Mouse (Mus musculus) CH12.LX (cell line): ENCODE measurements around the gene Mllt10. TPM values are rescaled to one million over a fixed set of nuclear protein-coding genes. Genes with fewer than 3 reads are reported as not detected.

Experiments used
- DNase-seq: peaks from one replicate; pipeline ENCODE4 v3.0.0-alpha.2; 2013; ENCODE audit errors: extremely low read depth
- H3K27ac ChIP-seq: 2 replicates; pipeline ENCODE4 v1.5.1; 2012; ENCODE audit warnings: low read depth, mild to moderate bottlenecking, control low read depth, moderate library complexity; ENCODE audit not compliant: insufficient read depth
- H3K27me3 ChIP-seq: replicated peaks from 2 replicates; pipeline ENCODE3; 2012; ENCODE audit warnings: inconsistent platforms
- H3K36me3 ChIP-seq, 2 experiments: replicated peaks in 1 of 2; 2 replicates each; pipeline versions ENCODE3 to v1.6.1; 2012; ENCODE audit warnings: inconsistent platforms in 1 of 2, low read length in 1 of 2, mild to moderate bottlenecking in 1 of 2, mixed read lengths in 1 of 2, moderate library complexity in 1 of 2; ENCODE audit not compliant: control insufficient read depth in 1 of 2, insufficient read depth in 1 of 2
- H3K4me1 ChIP-seq, 2 experiments: 2 replicates each; pipeline ENCODE4 v1.6.1; 2012; ENCODE audit warnings: inconsistent platforms in 1 of 2, moderate library complexity in 1 of 2; ENCODE audit not compliant: insufficient read depth in 2 of 2, control insufficient read depth in 1 of 2
- H3K4me2 ChIP-seq: 2 replicates; pipeline ENCODE4 v1.6.1; 2012; ENCODE audit warnings: low read depth, mild to moderate bottlenecking, control low read depth; ENCODE audit not compliant: poor library complexity, insufficient read depth, severe bottlenecking
- H3K4me3 ChIP-seq, 3 experiments: fragments of 150-350 bp in 1 of 3; sonication (generic) in 1 of 3; replicated peaks in 1 of 3; 2 replicates each; pipeline versions ENCODE3 to v1.5.1; 2011 to 2012; ENCODE audit warnings: low read depth in 2 of 3, low read length in 2 of 3, mild to moderate bottlenecking in 2 of 3, moderate library complexity in 2 of 3, control low read depth in 1 of 3, improper control_type of control experiment in 1 of 3, inconsistent platforms in 1 of 3, mixed read lengths in 1 of 3; ENCODE audit not compliant: poor library complexity in 1 of 3
- H3K79me2 ChIP-seq: replicated peaks from 2 replicates; pipeline ENCODE4 v1.6.1; 2012; ENCODE audit warnings: mild to moderate bottlenecking, moderate library complexity; ENCODE audit not compliant: control insufficient read depth, poor library complexity, insufficient read depth, severe bottlenecking; ENCODE audit errors: extremely low read depth
- H3K9ac ChIP-seq: 2 replicates; pipeline ENCODE4 v1.6.1; 2012; ENCODE audit warnings: low read depth, mild to moderate bottlenecking, control low read depth, moderate library complexity; ENCODE audit not compliant: insufficient read depth
- H3K9me3 ChIP-seq: replicated peaks from 2 replicates; pipeline ENCODE3; 2012; ENCODE audit warnings: low read length, inconsistent platforms, mixed read lengths
- BHLHE40 ChIP-seq: IDR thresholded peaks from 2 replicates; pipeline ENCODE4 v1.6.1; 2011; ENCODE audit warnings: mild to moderate bottlenecking, low read depth, low read length, improper control_type of control experiment
- CHD2 ChIP-seq: IDR thresholded peaks from 2 replicates; pipeline ENCODE4 v1.6.1; 2011; ENCODE audit warnings: low read length, improper control_type of control experiment
- CTCF ChIP-seq, 2 experiments: IDR thresholded peaks in 1 of 2; conservative IDR thresholded peaks in 1 of 2; 2 replicates each; pipeline ENCODE4 v1.5.1; 2011 to 2012; ENCODE audit warnings: low read depth in 2 of 2, low read length in 2 of 2, improper control_type of control experiment in 1 of 2, inconsistent platforms in 1 of 2, mild to moderate bottlenecking in 1 of 2, moderate library complexity in 1 of 2
- E2F4 ChIP-seq: IDR thresholded peaks from 2 replicates; pipeline ENCODE4 v1.6.1; 2011; ENCODE audit warnings: low read depth, low read length, improper control_type of control experiment; ENCODE audit not compliant: insufficient replicate concordance
- ELF1 ChIP-seq: IDR thresholded peaks from 2 replicates; pipeline ENCODE4 v1.6.1; 2014; ENCODE audit warnings: low read depth, mild to moderate bottlenecking, inconsistent platforms, low read length, improper control_type of control experiment
- EP300 ChIP-seq: IDR thresholded peaks from 2 replicates; pipeline ENCODE4 v1.6.1; 2011; ENCODE audit warnings: low read length, improper control_type of control experiment
- ETS1 ChIP-seq: conservative IDR thresholded peaks from 2 replicates; pipeline ENCODE4 v1.6.1; 2012; ENCODE audit warnings: low read depth, mild to moderate bottlenecking, inconsistent platforms, low read length, improper control_type of control experiment, moderate library complexity
- GABPA ChIP-seq: IDR thresholded peaks from 2 replicates; pipeline ENCODE4 v1.6.1; 2012; ENCODE audit warnings: low read depth, low read length, improper control_type of control experiment, inconsistent platforms; ENCODE audit not compliant: insufficient replicate concordance
- HCFC1 ChIP-seq: IDR thresholded peaks from 2 replicates; pipeline ENCODE4 v1.6.1; 2012; ENCODE audit warnings: low read depth, mild to moderate bottlenecking, inconsistent platforms, low read length, improper control_type of control experiment
- IRF4 ChIP-seq: IDR thresholded peaks from 2 replicates; pipeline ENCODE4 v1.6.1; 2014; ENCODE audit warnings: low read depth, mild to moderate bottlenecking, inconsistent platforms, low read length, improper control_type of control experiment
- JUN ChIP-seq: IDR thresholded peaks from 2 replicates; pipeline ENCODE4 v1.6.1; 2011; ENCODE audit warnings: low read depth, mild to moderate bottlenecking, low read length, improper control_type of control experiment, moderate library complexity; ENCODE audit not compliant: insufficient read depth
- MAX ChIP-seq: IDR thresholded peaks from 2 replicates; pipeline ENCODE4 v1.6.1; 2011; ENCODE audit warnings: low read length, improper control_type of control experiment
- MAZ ChIP-seq: IDR thresholded peaks from 2 replicates; pipeline ENCODE4 v1.6.1; 2012; ENCODE audit warnings: low read depth, mild to moderate bottlenecking, inconsistent platforms, low read length, improper control_type of control experiment, moderate library complexity
- MEF2A ChIP-seq: IDR thresholded peaks from 2 replicates; pipeline ENCODE4 v1.6.1; 2014; ENCODE audit warnings: low read depth, mild to moderate bottlenecking, inconsistent platforms, low read length, improper control_type of control experiment, borderline replicate concordance
- MXI1 ChIP-seq: IDR thresholded peaks from 2 replicates; pipeline ENCODE4 v1.6.1; 2011; ENCODE audit warnings: mild to moderate bottlenecking, low read depth, low read length, improper control_type of control experiment
- MYC ChIP-seq: IDR thresholded peaks from 2 replicates; pipeline ENCODE4 v1.6.1; 2011; ENCODE audit warnings: low read depth, mild to moderate bottlenecking, improper control_type of control experiment, low read length
- NELFE ChIP-seq: IDR thresholded peaks from 2 replicates; pipeline ENCODE4 v1.6.1; 2011; ENCODE audit warnings: low read depth, low read length, improper control_type of control experiment
- NRF1 ChIP-seq: IDR thresholded peaks from 2 replicates; pipeline ENCODE4 v1.6.1; 2014; ENCODE audit warnings: low read depth, mild to moderate bottlenecking, inconsistent platforms, low read length, improper control_type of control experiment, moderate library complexity
- POLR2A ChIP-seq: IDR thresholded peaks from 2 replicates; pipeline ENCODE4 v1.6.1; 2011; ENCODE audit warnings: low read depth, mild to moderate bottlenecking, improper control_type of control experiment, low read length
- POLR2AphosphoS2 ChIP-seq: IDR thresholded peaks from 2 replicates; pipeline ENCODE4 v1.6.1; 2011; ENCODE audit warnings: low read depth, low read length, improper control_type of control experiment
- RAD21 ChIP-seq: IDR thresholded peaks from 2 replicates; pipeline ENCODE4 v1.6.1; 2011; ENCODE audit warnings: low read depth, mild to moderate bottlenecking, low read length, improper control_type of control experiment, moderate library complexity
- SIN3A ChIP-seq: IDR thresholded peaks from 2 replicates; pipeline ENCODE4 v1.6.1; 2012; ENCODE audit warnings: low read length, improper control_type of control experiment, inconsistent platforms
- SMC3 ChIP-seq: IDR thresholded peaks from 2 replicates; pipeline ENCODE4 v1.6.1; 2011; ENCODE audit warnings: low read depth, low read length, improper control_type of control experiment
- TBP ChIP-seq: conservative IDR thresholded peaks from 2 replicates; pipeline ENCODE4 v1.6.1; 2011; ENCODE audit warnings: low read depth, low read length, improper control_type of control experiment
- TCF12 ChIP-seq: IDR thresholded peaks from 2 replicates; pipeline ENCODE4 v1.6.1; 2014; ENCODE audit warnings: low read depth, mild to moderate bottlenecking, inconsistent platforms, low read length, improper control_type of control experiment
- UBTF ChIP-seq: IDR thresholded peaks from 2 replicates; pipeline ENCODE4 v1.6.1; 2012; ENCODE audit warnings: low read depth, mild to moderate bottlenecking, inconsistent platforms, low read length, improper control_type of control experiment, moderate library complexity
- USF1 ChIP-seq: IDR thresholded peaks from 2 replicates; pipeline ENCODE4 v1.6.1; 2014; ENCODE audit warnings: low read depth, mild to moderate bottlenecking, inconsistent platforms, low read length, improper control_type of control experiment
- USF2 ChIP-seq: conservative IDR thresholded peaks from 2 replicates; pipeline ENCODE4 v1.6.1; 2011; ENCODE audit warnings: low read depth, low read length, improper control_type of control experiment
- ZC3H11A ChIP-seq: IDR thresholded peaks from 2 replicates; pipeline ENCODE4 v1.6.1; 2012; ENCODE audit warnings: low read depth, mild to moderate bottlenecking, inconsistent platforms, low read length, improper control_type of control experiment
- ZKSCAN1 ChIP-seq: IDR thresholded peaks from 2 replicates; pipeline ENCODE4 v1.6.1; 2012; ENCODE audit warnings: low read depth, inconsistent platforms, low read length, improper control_type of control experiment, borderline replicate concordance
- ZMIZ1 ChIP-seq: IDR thresholded peaks from 2 replicates; pipeline ENCODE4 v1.6.1; 2012; ENCODE audit warnings: low read depth, mild to moderate bottlenecking, inconsistent platforms, low read length, improper control_type of control experiment
- ZNF384 ChIP-seq: IDR thresholded peaks from 2 replicates; pipeline ENCODE4 v1.6.1; 2012; ENCODE audit warnings: low read depth, low read length, improper control_type of control experiment, inconsistent platforms
- dilution Hi-C: fragments of 300-500 bp; cut with MboI; formaldehyde crosslinking; loops from 2 replicates; pipeline ENCODE4 v1.14.3; 2020; ENCODE audit warnings: low sequenced_read_pairs; ENCODE audit not compliant: extremely low pct_unique_long_range_greater_than_20kb, extremely low pct_ligation_motif_present
- in situ Hi-C: fragments of 300-500 bp; cut with MboI; formaldehyde crosslinking; loops from 3 replicates; pipeline ENCODE4 v1.14.3; 2019; ENCODE audit warnings: low sequenced_read_pairs, low pct_ligation_motif_present, low pct_unique_long_range_greater_than_20kb, mixed read lengths
- polyA plus RNA-seq: library from polyadenylated mRNA; unstranded; fragments of >175 nt; gene quantifications from 2 replicates; pipeline ENCODE4 v1.2.1, GENCODE M21; 2012; ENCODE audit warnings: low read depth; ENCODE audit not compliant: insufficient read length
- total RNA-seq, 2 experiments: library from RNA; depleted of rRNA; stranded (reverse); fragments of 300-350 nt in 1 of 2; fragments of >200 nt in 1 of 2; gene quantifications; 2 replicates each; pipeline ENCODE4 v1.2.3; 2012 to 2014

Gene Mllt10
- total and polyA plus RNA-seq, 3 experiments, result 22.0 to 39.2 (median 27.2) TPM

- Histone ChIP-seq H3K4me1 (peaks cover 0 to 30% of the 10 kb centered on the region in 2 experiments; a peak in 2 of 4 replicates), H3K9ac (peak overlapping the region; percentile 95), H3K9me3 (no peaks in the 10 kb centered on the region), H3K4me3 (peak overlapping the region; percentile 76 to 98 (median 82)), H3K79me2 (peaks cover 34% of the 10 kb centered on the region), H3K36me3 (peaks cover 4 to 21% of the 10 kb centered on the region in 2 experiments), H3K27ac (peak overlapping the region; percentile 95), H3K27me3 (no peaks in the 10 kb centered on the region), H3K4me2 (peak overlapping the region; percentile 37; the same call in 1 of the 2 replicates)
- peak; percentile 64 for DNase-seq
- TF ChIP-seq SIN3A, result peak; percentile 34; the same call in 1 of the 2 replicates
- TF ChIP-seq ZC3H11A, result no peak
- 0 out of 2 replicates have a peak, but pooled peaks have one; percentile 3 for TF ChIP-seq ETS1
- no peak for TF ChIP-seq E2F4
- TF ChIP-seq TCF12, result no peak
- TF ChIP-seq MXI1, result peak; percentile 80
- no peak for TF ChIP-seq ZNF384
- TF ChIP-seq UBTF, result no peak
- TF ChIP-seq ELF1, result no peak
- TF ChIP-seq HCFC1, result no peak
- TF ChIP-seq MYC, result no peak
- no peak for TF ChIP-seq USF1
- dilution Hi-C loops (no loop called here), in situ Hi-C loops (no loop called here)
Observed at GRCm38 (mm10) chr2:18063763-18064251, 8.8 kb downstream of the Mllt10 start.

GRCm38 (mm10) chr2:18064356-18064858 is 9.4 kb downstream of the Mllt10 start:
- in situ Hi-C loops, result no loop called here
- TF ChIP-seq IRF4 (no peak), MEF2A (peak; percentile 56; the same call in 1 of the 2 replicates), CTCF (conservative IDR thresholded peaks at IDR 0.05 in 1 of 2, IDR thresholded peaks at IDR 0.05 in 1 of 2; ENCODE audit: low read depth in 2 of 2, low read length in 2 of 2) (no peak), POLR2AphosphoS2 (peak; percentile 57; the same call in 1 of the 2 replicates), MAZ (peak; percentile 88), SMC3 (no peak), NELFE (peak; percentile 79), HCFC1 (peak; percentile 48), RAD21 (no peak), TBP (no peak), CHD2 (peak; percentile 81; the same call in 1 of the 2 replicates), JUN (no peak), BHLHE40 (peak; percentile 64), EP300 (no peak), USF2 (no peak), SIN3A (no peak; the same call in 1 of the 2 replicates), MAX (no peak; the same call in 1 of the 2 replicates), ZMIZ1 (peak; percentile 83; the same call in 1 of the 2 replicates), ZKSCAN1 (no peak), NRF1 (peak; percentile 84), GABPA (no peak), UBTF (peak; percentile 94), POLR2A (peak; percentile 91), TCF12 (peak; percentile 90), ELF1 (peak; percentile 87), USF1 (no peak)

More at GRCm38 (mm10) chr2:18064356-18064858, 9.4 kb downstream of the Mllt10 start:
- no peaks in the 10 kb centered on the region for H3K9me3 ChIP-seq
- peaks cover 0 to 30% of the 10 kb centered on the region in 2 experiments; a peak in 2 of 4 replicates for H3K4me1 ChIP-seq
- H3K36me3 ChIP-seq, result peaks cover 4 to 22% of the 10 kb centered on the region in 2 experiments
- peak overlapping the region; percentile 95 for H3K27ac ChIP-seq
- peaks cover 34% of the 10 kb centered on the region for H3K79me2 ChIP-seq
- DNase-seq, result peak; percentile 87
- H3K27me3 ChIP-seq, result no peaks in the 10 kb centered on the region
- dilution Hi-C loops, result no loop called here
- 0 out of 2 replicates have a peak overlapping the region, but pooled peaks have one; percentile 37 for H3K4me2 ChIP-seq
- H3K9ac ChIP-seq, result peak overlapping the region; percentile 99
- H3K4me3 ChIP-seq, result peak overlapping the region; percentile 76 to 98 (median 82)
